Mouse (Mus musculus): ENCODE data around the gene Vamp1. TPM values are rescaled to one million over a fixed set of nuclear protein-coding genes. Genes with fewer than 3 reads are reported as not detected.
A peak's percentile ranks its signal among the peaks of the same experiment; 100 is the strongest.
"Not testable (repeated sequence)": the region's sequence is repeated elsewhere in the genome, so short reads cannot be mapped to it uniquely, and the experiment has no call there.

Gene Vamp1
- total and polyA plus RNA-seq, 2 experiments from 2014 or later: 11.9 to 12.9 TPM

DNA sequence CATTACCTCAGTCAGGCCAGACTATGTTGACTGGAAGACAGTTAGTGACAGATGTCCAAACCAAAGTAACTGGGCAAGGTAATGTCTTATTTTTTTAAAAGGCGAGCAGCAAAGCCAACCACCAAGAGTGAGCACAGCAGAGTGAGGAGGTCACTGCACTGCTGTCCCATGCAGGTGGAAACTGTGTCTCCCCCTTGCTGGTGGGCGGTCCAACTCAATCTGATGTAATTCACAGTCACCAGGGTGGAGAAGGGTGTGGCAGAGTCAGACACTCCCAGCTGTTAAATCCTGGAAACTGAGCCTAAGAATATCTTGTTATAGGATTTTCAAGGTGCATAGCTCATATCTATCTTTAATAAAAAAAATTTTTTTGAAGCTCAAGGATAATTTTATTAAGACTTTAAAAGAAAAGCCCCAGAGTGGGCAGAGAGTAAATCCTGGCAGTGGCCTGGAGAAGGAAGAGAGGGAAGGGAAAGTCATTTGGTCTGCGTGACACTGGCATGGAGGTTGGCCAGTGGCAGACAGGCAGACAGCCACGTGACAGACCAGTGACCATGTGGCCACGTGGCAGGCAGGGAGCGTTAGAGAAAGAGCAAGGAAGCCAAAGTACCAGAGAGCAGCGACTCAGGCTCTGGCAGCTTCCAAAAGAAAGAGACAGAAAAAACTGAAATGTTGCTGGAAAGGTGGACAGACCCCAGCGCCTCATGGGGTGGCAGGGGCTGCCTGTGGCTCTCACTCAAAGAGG is 41.0 kb downstream of the Vamp1 start:
- Histone ChIP-seq H3K4me1 (ENCODE audit: insufficient read depth) (no peaks in the 10 kb centered on the region), H3K4me3 (ENCODE audit: low read depth, low read length) (no peak overlapping the region), H3K27ac (ENCODE audit: low read depth, low read length) (no peak overlapping the region), H3K9me3 (ENCODE audit: low read length) (no peaks in the 10 kb centered on the region), H3K4me2 (ENCODE audit: low read depth) (no peak overlapping the region), H3K27me3 (ENCODE audit: insufficient read depth, low read length) (no peaks in the 10 kb centered on the region), H3K9ac (no peak overlapping the region), H3K36me3 (ENCODE audit: insufficient read depth) (no peaks in the 10 kb centered on the region)
- ATAC-seq (no peak), DNase-seq (no peak)
- no peak for TF ChIP-seq CTCF (IDR thresholded peaks at IDR 0.05; ENCODE audit: low read depth)
- WGBS: 80% methylated on average over 8 of the region's 8 CpGs

DNA sequence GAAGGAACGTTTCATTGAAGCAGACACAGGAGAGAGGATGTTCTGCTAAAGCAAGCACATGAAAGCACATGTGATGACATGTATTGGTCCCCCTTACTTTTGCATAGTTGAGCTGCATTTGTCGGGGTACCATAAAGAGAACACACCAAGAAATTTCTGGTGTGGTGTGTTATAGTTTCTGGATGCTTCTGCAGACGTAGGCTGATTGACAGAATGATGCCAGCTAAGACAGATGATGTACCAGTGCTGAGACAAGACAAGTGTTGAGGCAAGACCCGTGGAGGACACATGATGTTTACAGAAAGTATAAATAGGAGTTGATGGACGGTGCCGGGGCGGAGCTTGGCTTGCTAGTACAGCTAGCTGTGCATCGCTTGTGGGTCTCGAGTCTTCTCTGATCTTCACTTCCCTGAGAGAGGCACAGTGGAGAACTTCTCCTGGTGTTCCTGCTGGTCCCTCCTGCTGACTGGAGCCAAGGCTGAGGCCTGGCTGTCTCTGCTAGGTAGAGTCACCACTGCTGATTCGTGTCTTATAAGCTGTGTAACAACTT is 44.7 kb downstream of the Vamp1 start:
- WGBS: 85% methylated on average over 10 of the region's 10 CpGs
- H3K27me3 ChIP-seq (ENCODE audit: insufficient read depth, low read length): no peaks in the 10 kb centered on the region

DNA sequence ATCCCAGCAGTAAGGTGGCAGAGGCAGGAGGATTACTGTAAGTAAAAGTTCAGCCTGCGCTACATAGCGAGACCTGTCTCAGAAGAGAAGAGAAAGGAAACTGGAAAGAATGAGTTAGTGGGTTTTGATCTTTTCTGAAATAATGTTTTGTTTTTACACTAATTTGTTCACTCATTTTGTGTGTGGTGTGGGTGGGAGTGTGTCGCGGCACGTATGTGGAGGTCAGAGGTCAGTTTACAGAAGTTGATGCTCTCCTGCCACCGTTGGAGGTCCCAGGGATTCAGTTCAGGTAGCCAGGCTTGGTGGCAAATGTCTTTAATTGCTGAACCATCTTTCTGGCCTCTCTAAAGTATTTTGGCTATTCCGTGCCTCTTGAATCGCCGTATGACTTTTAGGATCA is 48.9 kb downstream of the Vamp1 start:
- no peaks in the 10 kb centered on the region for H3K4me1 ChIP-seq (ENCODE audit: insufficient read depth)
- 91% methylated on average over 9 of the region's 9 CpGs for WGBS
- TF ChIP-seq CTCF (IDR thresholded peaks at IDR 0.05; ENCODE audit: low read depth): no peak

More for the DNA sequence above, 44.7 kb downstream of the Vamp1 start:
- Histone ChIP-seq H3K27ac (ENCODE audit: low read depth, low read length) (no peak overlapping the region), H3K4me2 (ENCODE audit: low read depth) (no peak overlapping the region), H3K4me1 (ENCODE audit: insufficient read depth) (no peaks in the 10 kb centered on the region), H3K36me3 (ENCODE audit: insufficient read depth) (no peaks in the 10 kb centered on the region), H3K4me3 (ENCODE audit: low read depth, low read length) (no peak overlapping the region), H3K9me3 (ENCODE audit: low read length) (no peaks in the 10 kb centered on the region), H3K9ac (no peak overlapping the region)
- ATAC-seq (no peak), DNase-seq (no peak)
- no peak for TF ChIP-seq CTCF (IDR thresholded peaks at IDR 0.05; ENCODE audit: low read depth)

DNA sequence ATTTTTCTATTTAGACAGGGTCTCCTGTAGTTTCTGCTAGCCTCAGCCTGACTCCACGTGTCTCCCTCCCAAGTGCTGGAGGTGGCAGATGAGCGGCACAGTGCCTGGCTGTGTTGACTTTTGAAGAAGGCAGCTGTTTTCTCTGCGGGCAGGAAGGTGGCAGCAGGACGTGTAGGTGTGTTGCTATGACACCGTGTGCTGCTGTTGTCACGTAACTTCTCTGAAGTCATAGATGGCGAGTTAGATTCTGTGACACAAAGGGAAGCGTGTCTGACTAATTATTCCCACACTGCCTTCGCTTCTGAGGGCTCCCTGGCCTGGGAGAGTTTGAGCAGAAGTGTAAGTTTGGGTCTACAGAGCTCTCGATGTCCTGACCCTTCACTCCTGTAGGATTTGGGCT is 49.9 kb downstream of the Vamp1 start:
- no peaks in the 10 kb centered on the region for H3K27me3 ChIP-seq (ENCODE audit: insufficient read depth, low read length)
- H3K4me3 ChIP-seq (ENCODE audit: low read depth, low read length): no peak overlapping the region

More for the DNA sequence above, 48.9 kb downstream of the Vamp1 start:
- Histone ChIP-seq H3K4me3 (ENCODE audit: low read depth, low read length) (no peak overlapping the region), H3K9ac (no peak overlapping the region), H3K27ac (ENCODE audit: low read depth, low read length) (no peak overlapping the region), H3K36me3 (ENCODE audit: insufficient read depth) (no peaks in the 10 kb centered on the region), H3K27me3 (ENCODE audit: insufficient read depth, low read length) (no peaks in the 10 kb centered on the region), H3K4me2 (ENCODE audit: low read depth) (no peak overlapping the region), H3K9me3 (ENCODE audit: low read length) (no peaks in the 10 kb centered on the region)
- ATAC-seq (no peak), DNase-seq (no peak)

DNA sequence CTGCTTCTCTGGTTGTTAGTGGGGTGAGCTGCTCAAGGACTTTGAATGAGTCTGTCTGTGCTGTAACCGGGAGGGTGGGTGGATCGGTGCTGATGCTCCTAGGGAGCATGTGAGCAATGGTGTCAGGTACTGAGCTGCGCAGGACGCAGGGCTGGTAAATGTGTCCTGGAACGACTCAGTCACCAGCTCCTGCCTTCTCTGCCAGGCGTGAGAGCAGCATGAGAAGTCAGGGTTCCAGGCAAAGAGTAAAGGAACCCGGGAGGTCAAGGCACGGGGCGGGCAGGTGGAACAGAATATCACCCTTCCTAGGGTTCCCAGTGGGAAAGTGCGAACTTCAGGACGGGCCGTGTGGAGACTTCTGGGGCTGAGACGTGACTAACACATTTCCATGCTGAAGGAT is 50.7 kb downstream of the Vamp1 start:
- Histone ChIP-seq H3K4me3 (ENCODE audit: low read depth, low read length) (no peak overlapping the region), H3K4me1 (ENCODE audit: insufficient read depth) (no peaks in the 10 kb centered on the region), H3K36me3 (ENCODE audit: insufficient read depth) (no peaks in the 10 kb centered on the region), H3K27ac (ENCODE audit: low read depth, low read length) (no peak overlapping the region), H3K9me3 (ENCODE audit: low read length) (no peaks in the 10 kb centered on the region), H3K9ac (no peak overlapping the region), H3K27me3 (ENCODE audit: insufficient read depth, low read length) (no peaks in the 10 kb centered on the region), H3K4me2 (ENCODE audit: low read depth) (no peak overlapping the region)
- 81% methylated on average over 13 of the region's 13 CpGs for WGBS
- ATAC-seq (no peak), DNase-seq (no peak)
- TF ChIP-seq CTCF (IDR thresholded peaks at IDR 0.05; ENCODE audit: low read depth): no peak

More for the DNA sequence above, 49.9 kb downstream of the Vamp1 start:
- Histone ChIP-seq H3K27ac (ENCODE audit: low read depth, low read length) (no peak overlapping the region), H3K4me1 (ENCODE audit: insufficient read depth) (no peaks in the 10 kb centered on the region), H3K9ac (no peak overlapping the region), H3K9me3 (ENCODE audit: low read length) (no peaks in the 10 kb centered on the region), H3K4me2 (ENCODE audit: low read depth) (no peak overlapping the region), H3K36me3 (ENCODE audit: insufficient read depth) (no peaks in the 10 kb centered on the region)
- ATAC-seq: 0 out of 2 replicates have a peak, but pooled peaks have one; percentile 27
- no peak for TF ChIP-seq CTCF (IDR thresholded peaks at IDR 0.05; ENCODE audit: low read depth)
- 59% methylated on average over 10 of the region's 10 CpGs for whole genome bisulfite sequencing
- no peak for DNase-seq

DNA sequence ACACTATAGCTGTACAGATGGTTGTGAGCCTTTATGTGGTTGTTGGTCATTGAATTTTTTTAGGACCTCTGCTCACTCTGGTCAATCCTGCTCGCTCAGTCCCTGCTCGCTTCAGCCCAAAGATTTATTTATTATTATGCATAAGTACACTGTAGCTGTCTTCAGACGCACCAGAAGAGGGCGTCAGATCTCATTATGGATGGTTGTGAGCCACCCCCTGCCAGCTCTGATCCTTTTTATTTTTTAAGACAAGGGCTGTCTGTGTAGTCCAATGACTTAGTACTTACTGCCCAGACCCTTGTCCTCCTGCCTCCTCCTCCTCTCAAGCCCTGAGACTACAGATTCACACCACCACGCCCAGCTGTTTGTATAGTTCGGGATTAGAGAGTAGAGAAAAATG is 51.2 kb downstream of the Vamp1 start:
- H3K4me3 ChIP-seq (ENCODE audit: low read depth, low read length); H3K4me2 ChIP-seq (ENCODE audit: low read depth); H3K27ac ChIP-seq (ENCODE audit: low read depth, low read length); H3K27me3 ChIP-seq (ENCODE audit: insufficient read depth, low read length); H3K9me3 ChIP-seq (ENCODE audit: low read length); H3K36me3 ChIP-seq (ENCODE audit: insufficient read depth); H3K9ac ChIP-seq; H3K4me1 ChIP-seq (ENCODE audit: insufficient read depth); ATAC-seq; DNase-seq: not testable (repeated sequence)
- WGBS: 59% methylated on average over 6 of the region's 6 CpGs

DNA sequence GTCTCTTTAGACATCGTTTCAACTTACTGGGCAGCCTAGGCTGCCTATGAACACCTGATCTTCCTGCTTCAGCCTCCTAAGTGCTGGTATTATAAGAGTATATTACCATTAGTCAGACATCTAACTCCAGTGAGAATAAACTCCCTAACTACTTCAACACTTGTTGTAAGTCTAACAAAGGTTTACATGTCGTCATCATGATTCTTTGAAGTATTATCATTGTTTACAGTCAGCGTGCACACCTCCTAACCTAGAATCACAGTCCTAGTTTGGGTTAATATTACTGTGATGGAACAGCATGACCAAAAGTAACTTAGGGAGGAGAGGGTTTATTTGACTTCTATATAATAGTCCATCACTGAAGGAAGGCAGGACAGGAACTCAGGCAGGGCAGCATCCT is 52.1 kb downstream of the Vamp1 start:
- no peaks in the 10 kb centered on the region for H3K4me1 ChIP-seq (ENCODE audit: insufficient read depth)
- H3K27ac ChIP-seq (ENCODE audit: low read depth, low read length): no peak overlapping the region
- no peak for DNase-seq
- no peaks in the 10 kb centered on the region for H3K27me3 ChIP-seq (ENCODE audit: insufficient read depth, low read length)
- 90% methylated on average over 3 of the region's 3 CpGs for WGBS
- no peak for TF ChIP-seq CTCF (IDR thresholded peaks at IDR 0.05; ENCODE audit: low read depth)
- H3K9me3 ChIP-seq (ENCODE audit: low read length): no peaks in the 10 kb centered on the region
- H3K9ac ChIP-seq: no peak overlapping the region
- H3K4me2 ChIP-seq (ENCODE audit: low read depth): no peak overlapping the region
- no peak overlapping the region for H3K4me3 ChIP-seq (ENCODE audit: low read depth, low read length)
- no peak for ATAC-seq
- H3K36me3 ChIP-seq (ENCODE audit: insufficient read depth): no peaks in the 10 kb centered on the region

Measured in forebrain, postnatal 0 days (tissue).